Mouse (Mus musculus) embryonic facial prominence, embryonic 14.5 days (tissue): ENCODE results near the gene Gm16253. TPM values are rescaled to one million over a fixed set of nuclear protein-coding genes. Genes with fewer than 3 reads are reported as not detected.

Source experiments
- ATAC-seq: fragments of 200-750 bp; cut with Nextera tagmentation; 2 replicates; pipeline ENCODE4 v1.8.0; 2017; ENCODE audit warnings: low read depth, moderate number of reproducible peaks, moderate TSS enrichment
- DNase-seq: peaks from one replicate; pipeline ENCODE4 v3.0.0-alpha.2; 2015; ENCODE audit warnings: low spot score
- H3K27ac ChIP-seq: fragments of 300-500 bp; sonication (generic); replicated peaks from 2 replicates; pipeline ENCODE4 v1.5.1; 2014; ENCODE audit warnings: low read depth, mild to moderate bottlenecking, low read length, moderate library complexity
- H3K27me3 ChIP-seq: fragments of 300-500 bp; sonication (generic); replicated peaks from 2 replicates; pipeline ENCODE4 v1.6.1; 2014; ENCODE audit warnings: low read length; ENCODE audit not compliant: control insufficient read depth, insufficient read depth
- H3K36me3 ChIP-seq: fragments of 300-500 bp; sonication (generic); 2 replicates; pipeline ENCODE4 v1.6.1; 2014; ENCODE audit warnings: low read length, mixed read lengths; ENCODE audit not compliant: control insufficient read depth, insufficient read depth
- H3K4me1 ChIP-seq: fragments of 300-500 bp; sonication (generic); 2 replicates; pipeline ENCODE4 v1.6.1; 2014; ENCODE audit warnings: antibody characterized with exemption, low read length; ENCODE audit not compliant: control insufficient read depth, insufficient read depth
- H3K4me2 ChIP-seq: fragments of 300-500 bp; sonication (generic); 2 replicates; pipeline ENCODE4 v1.6.1; 2014; ENCODE audit warnings: low read depth, mild to moderate bottlenecking, low read length, moderate library complexity, mixed read lengths
- H3K4me3 ChIP-seq: fragments of 300-500 bp; sonication (generic); 2 replicates; pipeline ENCODE4 v1.5.1; 2014; ENCODE audit warnings: low read depth, mild to moderate bottlenecking, low read length
- H3K9ac ChIP-seq: fragments of 300-500 bp; sonication (generic); 2 replicates; pipeline ENCODE4 v1.6.1; 2014; ENCODE audit warnings: low read depth, mild to moderate bottlenecking, low read length, moderate library complexity, mixed read lengths
- H3K9me3 ChIP-seq: fragments of 300-500 bp; sonication (generic); 2 replicates; pipeline ENCODE4 v1.6.1; 2016; ENCODE audit warnings: low read length; ENCODE audit not compliant: control insufficient read depth
- WGBS: fragments of 180-500 bp; shearing (Covaris S2); extraction: QIAGEN DNeasy Blood & Tissue Kit; methylation state at CpG from one replicate; pipeline ENCODE4 v1.1.7; 2014; 5-methylcytosine and 5-hydroxymethylcytosine counted together
- polyA plus RNA-seq: library from polyadenylated mRNA; unstranded; fragments of >200 nt; fragmentation: Nextera tagmentation; extraction: Ambion mirVana; gene quantifications from 2 replicates; pipeline ENCODE4 v1.2.1, GENCODE M21; 2014

Gm16253 gene
- 0.55 TPM in 1 of 2 replicates, not detected in the other for polyA plus RNA-seq

DNA sequence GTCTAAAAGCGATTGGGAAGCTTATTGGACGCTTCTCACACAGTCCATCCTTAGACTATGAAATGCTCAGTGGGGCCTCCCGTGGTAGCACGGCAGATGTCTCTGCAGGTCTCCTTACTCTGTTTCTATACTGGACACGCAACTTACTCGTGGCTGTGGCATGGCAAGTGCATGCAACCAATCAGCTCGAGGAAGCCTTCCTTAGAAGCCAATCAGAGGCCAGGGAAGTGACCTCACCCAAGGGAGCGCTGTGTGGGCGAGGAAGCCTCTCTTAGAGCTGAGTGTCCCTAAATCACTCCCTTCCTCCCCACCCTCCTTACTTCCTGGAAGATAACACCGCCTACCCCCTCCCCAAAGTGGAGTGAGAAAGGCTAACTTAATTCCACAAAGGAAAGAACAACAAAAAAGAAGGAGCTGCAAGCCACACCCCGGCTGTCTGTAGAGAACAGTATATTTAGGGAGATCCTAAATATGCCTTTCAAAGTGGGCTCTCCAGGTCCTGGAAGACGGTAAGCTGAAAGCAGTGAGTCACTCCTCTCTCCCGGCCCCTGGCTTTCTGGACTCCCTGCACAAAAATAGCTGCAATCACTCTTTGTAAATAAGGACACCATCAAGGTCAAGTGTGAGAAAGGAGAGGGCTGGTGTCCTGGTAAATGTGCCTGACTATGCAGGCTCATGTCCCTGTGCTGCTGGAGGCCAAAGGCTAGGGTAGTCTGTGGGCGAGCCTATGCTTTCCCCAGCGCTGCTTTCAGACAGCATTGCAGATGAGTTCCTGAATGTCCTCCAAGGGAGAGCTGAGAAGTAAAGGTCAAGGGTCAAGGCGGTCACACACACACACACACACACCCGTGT is at the start of gene Gm16253:
TSS of gene Gm16253 (plus strand) at position 295 of the 852 bp plus-strand sequence.
- peak within 1 kb of the TSS; percentile 41 for H3K4me2 ChIP-seq
- H3K27me3 ChIP-seq = no peaks in the 10 kb centered on the region
- peaks cover 5% of the 10 kb centered on the region; the same call in 1 of the 2 replicates for H3K36me3 ChIP-seq
- H3K9me3 ChIP-seq = no peaks in the 10 kb centered on the region
- 26% methylated on average over 17 of the region's 17 CpGs for whole genome bisulfite sequencing
- peak; percentile 97 for DNase-seq
- H3K4me1 ChIP-seq = peaks cover 8% of the 10 kb centered on the region
- 0 out of 2 replicates have a peak within 1 kb of the TSS, but pooled peaks have one; percentile 45 for H3K9ac ChIP-seq
- peak; percentile 94 for ATAC-seq
- H3K27ac ChIP-seq = peak within 1 kb of the TSS; percentile 72
- peak within 1 kb of the TSS; percentile 3; the same call in 1 of the 2 replicates for H3K4me3 ChIP-seq

- H3K4me1 ChIP-seq = peaks cover 8% of the 10 kb centered on the region
- no peak overlapping the region for H3K4me2 ChIP-seq
- no peak for DNase-seq
- H3K27ac ChIP-seq = no peak overlapping the region
- H3K9me3 ChIP-seq = no peaks in the 10 kb centered on the region
- ATAC-seq = no peak
- no peaks in the 10 kb centered on the region for H3K36me3 ChIP-seq
- 59% methylated on average over 9 of the region's 9 CpGs for WGBS
- no peak overlapping the region for H3K4me3 ChIP-seq
- peaks cover 40% of the 10 kb centered on the region for H3K27me3 ChIP-seq
- H3K9ac ChIP-seq = no peak overlapping the region
Measured at GRCm38 (mm10) chr3:96528506-96528905, 48.3 kb upstream of the Gm16253 start.

- Histone ChIP-seq H3K27me3 (peaks cover 21% of the 10 kb centered on the region), H3K4me3 (no peak overlapping the region), H3K9me3 (no peaks in the 10 kb centered on the region), H3K9ac (no peak overlapping the region), H3K4me1 (peaks cover 5% of the 10 kb centered on the region), H3K4me2 (no peak overlapping the region), H3K27ac (no peak overlapping the region), H3K36me3 (no peaks in the 10 kb centered on the region)
- DNase-seq (no peak), ATAC-seq (no peak)
- 57% methylated on average over 7 of the region's 7 CpGs for WGBS
Measured at GRCm38 (mm10) chr3:96532050-96532449, 44.7 kb upstream of the Gm16253 start.

DNA sequence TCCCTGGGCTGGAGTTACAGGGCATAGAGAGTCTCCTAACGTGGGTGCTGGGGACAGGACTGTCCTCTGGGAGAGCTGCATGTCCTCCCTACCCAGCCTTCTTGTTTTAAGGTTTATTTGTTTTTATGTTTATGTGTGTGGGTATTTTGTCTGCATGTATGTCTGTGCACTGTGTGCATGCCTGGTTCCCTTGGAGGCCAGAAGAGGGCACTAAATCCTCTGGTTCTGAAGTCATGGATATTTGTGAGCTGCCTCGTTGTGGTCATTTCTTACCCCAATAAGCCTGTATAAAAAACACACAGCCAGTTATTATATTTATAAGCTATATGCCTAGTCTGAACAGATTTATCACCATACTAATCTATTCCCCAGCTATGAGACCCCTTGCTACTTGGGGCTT is 42.5 kb upstream of the Gm16253 start:
- Histone ChIP-seq H3K27ac (no peak overlapping the region), H3K27me3 (no peaks in the 10 kb centered on the region), H3K9me3 (no peaks in the 10 kb centered on the region), H3K4me1 (no peaks in the 10 kb centered on the region), H3K4me3 (no peak overlapping the region), H3K36me3 (no peaks in the 10 kb centered on the region), H3K9ac (no peak overlapping the region), H3K4me2 (no peak overlapping the region)
- ATAC-seq = no peak
- DNase-seq = no peak
- WGBS = 54% methylated on average over 2 of the region's 2 CpGs

- Histone ChIP-seq H3K4me3 (no peak overlapping the region), H3K4me2 (no peak overlapping the region), H3K4me1 (no peaks in the 10 kb centered on the region), H3K36me3 (no peaks in the 10 kb centered on the region), H3K9me3 (no peaks in the 10 kb centered on the region), H3K9ac (no peak overlapping the region), H3K27ac (no peak overlapping the region), H3K27me3 (no peaks in the 10 kb centered on the region)
- WGBS = 32% methylated on average over 2 of the region's 2 CpGs
- no peak for ATAC-seq
- peak; percentile 54 for DNase-seq
Measured at GRCm38 (mm10) chr3:96539316-96539715, 37.5 kb upstream of the Gm16253 start.

DNA sequence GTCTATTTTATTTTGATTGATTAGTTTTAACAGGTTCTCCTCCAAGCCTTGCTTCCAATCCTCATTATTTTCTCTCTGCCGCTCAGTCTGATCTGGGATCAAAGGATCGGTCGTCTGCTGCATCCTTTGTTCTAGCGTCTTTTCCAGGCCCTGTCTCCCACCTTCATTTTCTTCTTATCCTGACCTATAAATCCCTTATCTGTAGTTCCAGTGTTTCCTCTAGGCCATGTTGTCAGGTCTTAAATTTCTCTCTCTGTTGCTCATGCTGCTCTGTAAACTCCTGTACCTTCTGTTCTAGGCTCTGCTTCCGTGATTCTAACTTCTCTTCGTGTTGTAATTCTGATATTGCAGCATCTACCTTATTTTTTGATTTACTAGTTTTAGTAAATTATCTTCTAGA is 36.0 kb upstream of the Gm16253 start:
- no peak for DNase-seq
- ATAC-seq = no peak
- Histone ChIP-seq H3K4me2 (no peak overlapping the region), H3K27ac (no peak overlapping the region), H3K36me3 (no peaks in the 10 kb centered on the region), H3K9ac (no peak overlapping the region), H3K4me3 (no peak overlapping the region), H3K4me1 (no peaks in the 10 kb centered on the region), H3K27me3 (no peaks in the 10 kb centered on the region), H3K9me3 (no peaks in the 10 kb centered on the region)
- WGBS = 46% methylated on average over 6 of the region's 6 CpGs

GRCm38 (mm10) chr3:96541328-96542078 is 35.3 kb upstream of the Gm16253 start:
- no peaks in the 10 kb centered on the region for H3K4me1 ChIP-seq
- no peak overlapping the region for H3K4me2 ChIP-seq
- no peaks in the 10 kb centered on the region for H3K9me3 ChIP-seq
- H3K27me3 ChIP-seq = no peaks in the 10 kb centered on the region
- 0 out of 2 replicates have a peak overlapping the region, but pooled peaks have one; percentile 9 for H3K9ac ChIP-seq
- no peaks in the 10 kb centered on the region for H3K36me3 ChIP-seq
- 16% methylated on average over 14 of the region's 14 CpGs for whole genome bisulfite sequencing
- DNase-seq = no peak
- no peak overlapping the region for H3K27ac ChIP-seq
- no peak for ATAC-seq
- H3K4me3 ChIP-seq = no peak overlapping the region

- WGBS = 70% methylated on average over 8 of the region's 8 CpGs
Measured at GRCm38 (mm10) chr3:96542554-96542953, 34.2 kb upstream of the Gm16253 start.

More at GRCm38 (mm10) chr3:96542554-96542953, 34.2 kb upstream of the Gm16253 start:
- H3K4me1 ChIP-seq = no peaks in the 10 kb centered on the region
- no peaks in the 10 kb centered on the region for H3K9me3 ChIP-seq
- H3K27me3 ChIP-seq = no peaks in the 10 kb centered on the region
- H3K36me3 ChIP-seq = no peaks in the 10 kb centered on the region
- H3K4me2 ChIP-seq = no peak overlapping the region
- no peak overlapping the region for H3K4me3 ChIP-seq
- no peak overlapping the region for H3K9ac ChIP-seq
- no peak for DNase-seq
- H3K27ac ChIP-seq = no peak overlapping the region
- no peak for ATAC-seq
